Mouse (Mus musculus) testis, adult 2 months (tissue): ENCODE data around the gene Fndc10. TPM values are rescaled to one million over a fixed set of nuclear protein-coding genes. Genes with fewer than 3 reads are reported as not detected.

ENCODE experiments used
- H3K27ac ChIP-seq: fragments of 200-500 bp; 2 replicates; pipeline ENCODE4 v1.5.1; 2012; ENCODE audit warnings: low read depth, low read length; ENCODE audit not compliant: control insufficient read depth, insufficient read depth
- H3K27me3 ChIP-seq: fragments of 200-500 bp; 2 replicates; pipeline ENCODE4 v1.6.1; 2012; ENCODE audit warnings: mild to moderate bottlenecking, low read length, moderate library complexity; ENCODE audit not compliant: control insufficient read depth, insufficient read depth
- H3K36me3 ChIP-seq: fragments of 200-500 bp; 2 replicates; pipeline ENCODE4 v1.6.1; 2012; ENCODE audit warnings: mild to moderate bottlenecking, low read length; ENCODE audit not compliant: control insufficient read depth, insufficient read depth
- H3K4me1 ChIP-seq: fragments of 200-500 bp; 2 replicates; pipeline ENCODE4 v1.6.1; 2012; ENCODE audit warnings: low read length; ENCODE audit not compliant: control insufficient read depth, insufficient read depth
- H3K4me3 ChIP-seq: fragments of 200-500 bp; 2 replicates; pipeline ENCODE4 v1.5.1; 2012; ENCODE audit warnings: low read depth, mild to moderate bottlenecking, low read length, moderate library complexity, mixed read lengths; ENCODE audit not compliant: control insufficient read depth
- CTCF ChIP-seq: fragments of 200-500 bp; IDR thresholded peaks from 2 replicates; pipeline ENCODE4 v1.5.1; 2012; ENCODE audit warnings: low read depth, mild to moderate bottlenecking, inconsistent platforms, low read length, moderate library complexity; ENCODE audit not compliant: control insufficient read depth, insufficient read depth, insufficient replicate concordance
- POLR2A ChIP-seq: fragments of 200-500 bp; IDR thresholded peaks from 2 replicates; pipeline ENCODE4 v1.6.1; 2012; ENCODE audit warnings: low read depth, mild to moderate bottlenecking, inconsistent platforms, low read length, moderate library complexity; ENCODE audit not compliant: control insufficient read depth
- polyA plus RNA-seq: library from polyadenylated mRNA; depleted of rRNA; stranded (reverse); fragments of >200 nt; gene quantifications from 2 replicates; pipeline ENCODE4 v1.2.3, GENCODE M21; 2012

Gene Fndc10
- polyA plus RNA-seq, 1 experiment = 2.7 TPM

- Histone ChIP-seq H3K27me3 (no peaks in the 10 kb centered on the region), H3K4me3 (no peak overlapping the region), H3K36me3 (no peaks in the 10 kb centered on the region), H3K27ac (no peak overlapping the region), H3K4me1 (no peaks in the 10 kb centered on the region)
- no peak for TF ChIP-seq POLR2A
- TF ChIP-seq CTCF = no peak
These were observed 33.9 kb downstream of the Fndc10 start for GRCm38 (mm10) chr4:155727993-155728392.

- H3K36me3 ChIP-seq = no peaks in the 10 kb centered on the region
These were observed 39.1 kb downstream of the Fndc10 start for GRCm38 (mm10) chr4:155733267-155733666.

GRCm38 (mm10) chr4:155734350-155734941, 40.3 kb downstream of the Fndc10 start, which contains the start of gene Tmem240:
Gene Tmem240, plus strand, starts transcription at chr4:155734800.
- peaks cover 15% of the 10 kb centered on the region for H3K4me1 ChIP-seq
- peak within 1 kb of the TSS; percentile 88 for H3K27ac ChIP-seq
- no peak for TF ChIP-seq CTCF
- peak; percentile 73 for TF ChIP-seq POLR2A
- no peaks in the 10 kb centered on the region for H3K27me3 ChIP-seq
- peak within 1 kb of the TSS; percentile 83 for H3K4me3 ChIP-seq
- H3K36me3 ChIP-seq = no peaks in the 10 kb centered on the region

More at GRCm38 (mm10) chr4:155733267-155733666, 39.1 kb downstream of the Fndc10 start:
- Histone ChIP-seq H3K27me3 (no peaks in the 10 kb centered on the region), H3K27ac (peak overlapping the region; percentile 23; the same call in 1 of the 2 replicates), H3K4me3 (peak overlapping the region; percentile 50), H3K4me1 (peaks cover 13% of the 10 kb centered on the region)
- TF ChIP-seq CTCF = no peak
- peak; percentile 44; the same call in 1 of the 2 replicates for TF ChIP-seq POLR2A

GRCm38 (mm10) chr4:155734951-155735702, 41.0 kb downstream of the Fndc10 start:
- TF ChIP-seq CTCF = no peak
- no peak for TF ChIP-seq POLR2A
- Histone ChIP-seq H3K4me1 (peaks cover 18% of the 10 kb centered on the region), H3K36me3 (no peaks in the 10 kb centered on the region), H3K27ac (peak overlapping the region; percentile 88), H3K27me3 (no peaks in the 10 kb centered on the region), H3K4me3 (peak overlapping the region; percentile 83)

GRCm38 (mm10) chr4:155735788-155736187, 41.6 kb downstream of the Fndc10 start:
- peaks cover 18% of the 10 kb centered on the region for H3K4me1 ChIP-seq
- peak overlapping the region; percentile 83 for H3K4me3 ChIP-seq
- peak; percentile 70; the same call in 1 of the 2 replicates for TF ChIP-seq POLR2A
- TF ChIP-seq CTCF = no peak
- H3K27me3 ChIP-seq = no peaks in the 10 kb centered on the region
- no peaks in the 10 kb centered on the region for H3K36me3 ChIP-seq
- H3K27ac ChIP-seq = peak overlapping the region; percentile 73

- Histone ChIP-seq H3K27me3 (no peaks in the 10 kb centered on the region), H3K4me1 (peaks cover 18% of the 10 kb centered on the region), H3K4me3 (no peak overlapping the region), H3K27ac (no peak overlapping the region), H3K36me3 (no peaks in the 10 kb centered on the region)
- no peak for TF ChIP-seq POLR2A
- TF ChIP-seq CTCF = no peak
These were observed 42.3 kb downstream of the Fndc10 start for GRCm38 (mm10) chr4:155736421-155736820.

- no peaks in the 10 kb centered on the region for H3K27me3 ChIP-seq
- TF ChIP-seq POLR2A = no peak
- TF ChIP-seq CTCF = no peak
- no peak overlapping the region for H3K4me3 ChIP-seq
- H3K36me3 ChIP-seq = no peaks in the 10 kb centered on the region
- H3K27ac ChIP-seq = no peak overlapping the region
- peaks cover 18% of the 10 kb centered on the region for H3K4me1 ChIP-seq
These were observed 44.1 kb downstream of the Fndc10 start for GRCm38 (mm10) chr4:155738262-155738661.
